Mouse (Mus musculus) hindlimb bud, embryonic 11.5 days (tissue): ENCODE results near the gene A3galt2.

Experiments
- DNase-seq: peaks from one replicate; pipeline ENCODE4 v3.0.0-alpha.2; 2012; ENCODE audit warnings: low read depth, low spot score; ENCODE audit errors: extremely low spot score

The A3galt2 gene

GRCm38 (mm10) chr4:128755064-128755463 is at the start of gene A3galt2:
A3galt2 (plus strand) TSS chr4:128755364.
- no peak for DNase-seq

GRCm38 (mm10) chr4:128706626-128707025 is 48.5 kb upstream of the A3galt2 start:
- no peak for DNase-seq

GRCm38 (mm10) chr4:128707384-128707783 is 47.8 kb upstream of the A3galt2 start:
- no peak for DNase-seq

DNA sequence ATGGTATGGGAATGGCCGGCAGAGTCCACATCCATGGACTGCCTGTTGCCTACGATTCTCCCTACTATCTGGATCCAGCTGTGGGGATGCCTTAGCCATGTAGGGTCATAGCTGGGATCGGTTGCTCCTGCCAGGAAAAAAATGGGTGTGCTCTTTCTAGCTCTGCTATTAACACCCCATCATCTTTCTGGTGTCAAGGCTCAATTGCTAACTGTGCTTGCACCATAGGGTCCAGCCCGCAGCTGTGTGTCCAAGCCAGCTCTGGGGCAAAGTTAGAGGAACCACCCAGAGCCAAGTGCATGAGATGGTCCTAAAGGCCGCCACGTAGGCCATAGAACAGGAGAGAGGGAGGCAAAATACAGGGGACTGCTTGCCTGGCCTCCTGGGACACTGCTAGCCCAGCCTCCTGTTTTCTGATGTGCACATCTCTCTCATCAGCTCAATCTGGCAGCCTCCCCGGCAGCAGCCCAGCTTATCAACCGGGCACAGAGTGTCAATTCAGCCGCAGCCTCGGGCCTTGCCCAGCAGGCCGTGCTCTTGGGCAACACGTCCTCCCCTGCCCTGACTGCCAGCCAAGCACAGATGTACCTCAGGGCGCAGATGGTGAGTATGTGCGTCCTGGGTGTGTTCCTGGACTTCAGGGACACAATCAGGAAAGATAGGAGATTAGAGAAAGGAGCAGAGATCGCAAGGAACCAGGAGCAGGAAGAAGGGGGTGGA is 45.9 kb upstream of the A3galt2 start:
- DNase-seq, result no peak

DNA sequence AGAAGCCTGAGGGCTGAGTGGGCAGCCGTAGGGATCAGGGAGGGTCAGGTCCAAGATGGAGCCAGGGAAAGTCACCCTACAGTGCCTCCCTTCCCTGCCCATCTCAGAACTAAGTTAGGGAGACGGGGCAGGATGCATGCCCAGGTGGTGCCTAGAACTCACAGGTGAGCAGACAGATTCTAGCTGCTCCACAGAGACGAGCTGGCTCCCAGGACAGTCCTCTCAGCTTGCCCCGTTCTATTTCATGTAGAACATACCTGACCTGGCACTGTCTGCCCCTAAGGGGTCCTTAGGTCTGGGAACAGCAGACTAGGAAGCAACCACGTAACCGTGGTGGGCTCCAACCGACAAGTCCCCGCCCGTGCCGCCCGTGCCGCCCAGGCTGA is 45.4 kb upstream of the A3galt2 start:
- no peak for DNase-seq

DNA sequence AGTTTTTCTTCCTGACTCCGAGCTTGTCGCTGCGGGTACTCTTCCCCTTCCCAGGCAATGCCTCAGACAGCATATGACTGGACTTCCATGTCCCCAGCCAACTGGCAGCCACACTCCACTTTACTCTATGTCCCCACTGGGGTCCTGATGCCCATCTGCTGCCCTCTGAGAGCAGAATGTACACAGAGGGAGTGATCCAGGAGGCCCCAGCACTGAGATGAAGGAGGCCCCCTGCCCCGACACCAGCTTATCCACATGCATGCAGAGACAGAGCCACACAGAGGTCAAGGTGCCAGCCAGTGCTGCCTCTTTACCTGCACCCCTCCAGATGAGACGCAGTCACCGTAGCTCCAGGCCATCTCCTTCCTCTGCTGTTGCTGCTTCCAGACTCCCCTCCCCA is 44.9 kb upstream of the A3galt2 start:
- DNase-seq, result no peak

GRCm38 (mm10) chr4:128710800-128711199 is 44.4 kb upstream of the A3galt2 start:
- no peak for DNase-seq

DNA sequence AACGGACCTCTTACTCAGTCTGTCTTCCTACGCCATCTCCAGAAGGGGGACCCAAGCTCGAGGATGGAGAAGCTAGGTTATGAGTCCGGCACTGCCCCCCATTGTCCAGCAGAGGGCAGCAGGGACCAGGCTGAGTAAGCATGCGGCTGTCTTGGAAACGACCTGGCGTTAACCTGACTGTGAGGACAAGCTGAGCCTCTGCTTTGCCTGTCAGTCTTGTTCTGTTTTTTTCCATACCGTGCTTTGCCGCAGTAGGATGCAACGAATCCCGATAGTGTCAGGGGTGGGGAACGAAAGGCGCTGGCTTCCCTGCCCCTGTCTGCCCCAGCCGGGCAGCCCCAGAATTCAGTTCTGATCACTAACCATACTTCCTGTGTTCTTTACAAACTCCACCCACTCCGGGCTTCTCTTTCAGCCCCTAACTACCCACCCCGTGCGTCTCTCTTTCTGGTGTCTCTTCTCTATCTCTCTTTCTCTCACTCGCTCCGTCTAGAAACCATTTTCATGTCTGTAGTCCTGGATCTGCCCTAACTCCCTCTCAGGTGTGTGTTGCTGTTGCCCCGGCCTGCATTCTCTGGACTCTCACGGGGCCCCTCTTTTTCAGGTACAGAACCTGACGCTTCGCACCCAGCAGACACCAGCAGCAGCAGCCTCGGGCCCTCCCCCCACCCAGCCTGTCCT is 43.6 kb upstream of the A3galt2 start:
- peak; percentile 86 for DNase-seq

DNA sequence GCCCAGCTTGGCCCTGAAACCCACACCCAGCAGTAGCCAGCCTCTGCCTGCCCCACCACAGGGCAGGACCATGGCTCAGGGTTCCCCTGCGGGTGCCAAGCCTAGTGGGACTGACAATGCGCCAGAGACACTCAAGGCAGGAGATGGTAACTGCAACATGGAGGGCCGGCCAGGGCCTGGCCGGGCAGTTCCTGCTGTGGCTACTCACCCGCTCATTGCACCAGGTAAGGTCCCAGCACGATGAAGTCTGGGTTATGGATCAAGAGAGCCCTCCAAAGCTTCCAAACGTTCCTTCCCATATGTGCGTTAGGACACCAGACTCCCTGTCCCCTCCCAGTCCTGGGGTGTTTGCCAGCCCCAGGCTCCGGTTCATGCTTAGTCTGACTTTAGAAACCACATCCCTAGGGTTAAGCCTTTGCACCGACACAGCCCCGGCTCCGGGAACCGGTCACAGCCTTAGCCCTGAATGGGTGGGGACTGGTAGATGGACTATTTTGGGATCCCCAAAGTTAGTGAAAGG is 43.0 kb upstream of the A3galt2 start:
- DNase-seq, result no peak

DNA sequence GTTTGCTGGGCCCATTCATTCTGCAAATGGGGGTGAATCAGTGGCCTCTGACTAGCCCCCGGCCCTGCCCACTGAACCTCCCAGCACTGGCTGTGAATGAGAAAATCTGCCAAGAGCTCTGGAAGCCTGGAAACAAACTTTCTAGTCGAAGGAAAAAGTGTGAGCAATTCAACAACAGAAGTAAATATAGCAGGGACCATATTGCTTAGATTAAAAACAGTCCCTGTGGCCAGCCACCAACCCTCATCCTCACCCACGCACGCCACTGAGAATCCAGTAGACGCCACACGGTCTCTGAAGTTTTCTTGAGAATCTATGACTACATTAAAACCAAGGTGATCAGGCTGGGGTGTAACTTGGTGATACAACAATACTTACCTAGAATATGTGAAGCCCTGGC is 42.2 kb upstream of the A3galt2 start:
- DNase-seq, result no peak

- peak; percentile 85 for DNase-seq
These were observed 39.6 kb upstream of the A3galt2 start for GRCm38 (mm10) chr4:128715241-128716204.

GRCm38 (mm10) chr4:128716279-128716678 is 38.9 kb upstream of the A3galt2 start:
- DNase-seq, result no peak

GRCm38 (mm10) chr4:128716731-128717130 is 38.4 kb upstream of the A3galt2 start:
- no peak for DNase-seq

DNA sequence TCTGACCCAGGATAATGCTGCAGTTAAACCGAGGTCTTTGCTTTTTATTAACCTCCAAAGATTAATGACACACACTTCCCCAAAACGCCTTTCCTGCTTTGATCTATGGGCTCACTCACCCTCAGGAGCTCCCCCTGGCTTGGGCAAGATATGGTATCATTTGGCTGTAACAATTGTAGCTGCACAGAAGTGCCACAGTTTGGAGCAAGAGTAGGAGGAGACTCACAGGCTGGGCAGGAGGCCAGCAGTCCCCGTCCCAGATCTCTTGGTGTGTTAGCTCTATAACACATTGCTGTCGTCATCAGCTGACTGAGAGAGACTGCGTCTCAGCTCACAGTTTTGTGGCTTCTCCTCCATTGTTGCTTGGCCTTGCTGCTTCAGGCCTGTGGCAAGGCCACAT is 35.1 kb upstream of the A3galt2 start:
- DNase-seq, result no peak

- no peak for DNase-seq
These were observed 34.0 kb upstream of the A3galt2 start for GRCm38 (mm10) chr4:128721061-128721648.

DNA sequence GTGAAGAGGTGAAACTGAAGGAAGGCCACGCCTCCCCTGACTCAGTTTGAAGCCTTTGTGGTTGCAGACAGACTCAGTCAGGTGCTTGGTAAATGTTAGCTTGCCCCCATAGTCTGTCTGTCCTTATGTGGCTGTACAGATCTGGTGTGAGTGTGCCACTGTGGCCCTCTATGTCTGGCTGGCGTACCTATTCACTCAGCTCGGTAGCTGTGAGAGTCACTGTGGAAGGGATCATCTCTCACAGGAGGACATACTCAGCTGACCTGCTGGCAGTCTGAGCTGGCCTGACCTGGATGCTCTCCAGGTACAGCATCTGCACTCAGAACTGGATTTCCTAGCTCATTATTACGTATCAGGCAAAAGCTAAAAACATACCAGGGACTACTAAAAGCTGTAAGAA is 33.4 kb upstream of the A3galt2 start:
- no peak for DNase-seq

DNA sequence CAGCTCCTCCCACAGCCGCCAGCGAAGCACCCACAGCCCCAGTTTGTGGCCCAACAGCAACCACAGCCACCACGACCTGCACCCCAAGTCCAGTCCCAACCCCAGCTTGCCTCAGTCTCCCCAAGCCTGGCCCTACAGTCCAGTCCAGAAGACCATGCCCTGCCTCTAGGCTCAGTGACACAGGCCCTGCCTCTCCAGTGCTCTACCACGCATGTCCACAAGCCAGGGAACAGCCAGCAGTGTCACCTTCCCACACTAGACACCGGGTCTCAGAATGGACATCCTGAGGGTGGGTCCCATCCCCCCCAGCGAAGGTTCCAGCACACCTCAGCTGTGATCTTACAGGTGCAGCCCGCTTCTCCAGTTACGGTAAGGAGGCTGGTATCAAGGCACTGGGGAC is 32.2 kb upstream of the A3galt2 start:
- no peak for DNase-seq

DNA sequence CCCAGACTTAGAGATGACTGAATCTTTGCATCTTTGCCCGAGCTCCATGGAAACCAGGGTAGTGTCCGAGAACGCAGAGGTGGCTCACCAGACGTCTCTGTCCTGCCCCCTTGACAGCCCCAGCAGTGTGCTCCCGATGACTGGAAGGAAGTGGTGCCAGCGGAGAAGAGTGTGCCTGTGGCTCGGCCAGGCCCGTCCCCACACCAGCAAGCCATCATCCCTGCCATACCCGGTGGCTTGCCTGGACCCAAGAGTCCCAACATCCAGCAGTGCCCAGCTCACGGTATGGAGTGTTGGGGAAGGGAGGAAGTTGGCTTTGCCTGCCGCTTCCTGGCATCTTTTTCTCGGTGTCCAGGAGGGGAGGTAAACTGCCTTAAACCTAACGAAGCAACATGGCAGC is 31.7 kb upstream of the A3galt2 start:
- no peak for DNase-seq

DNA sequence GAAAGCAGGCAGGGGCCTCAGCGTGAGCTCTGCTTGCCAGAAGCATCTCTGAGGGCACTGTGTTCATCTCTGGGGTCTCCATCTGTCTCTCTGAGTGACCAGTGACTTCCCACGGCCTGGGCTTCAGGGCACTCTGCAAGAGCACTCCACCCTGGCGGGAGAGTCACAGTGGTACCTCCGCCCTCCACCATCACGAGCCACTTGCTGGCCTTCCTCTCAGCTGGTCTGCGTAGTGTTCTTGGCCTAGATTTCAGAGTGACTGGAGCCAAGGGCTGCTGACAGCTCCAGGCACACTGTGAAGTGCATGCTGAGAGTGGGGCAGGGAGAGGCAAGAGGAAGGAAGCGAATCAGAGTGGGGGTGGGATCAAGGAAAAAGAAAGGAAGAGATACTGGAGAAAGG is 31.1 kb upstream of the A3galt2 start:
- no peak for DNase-seq

DNA sequence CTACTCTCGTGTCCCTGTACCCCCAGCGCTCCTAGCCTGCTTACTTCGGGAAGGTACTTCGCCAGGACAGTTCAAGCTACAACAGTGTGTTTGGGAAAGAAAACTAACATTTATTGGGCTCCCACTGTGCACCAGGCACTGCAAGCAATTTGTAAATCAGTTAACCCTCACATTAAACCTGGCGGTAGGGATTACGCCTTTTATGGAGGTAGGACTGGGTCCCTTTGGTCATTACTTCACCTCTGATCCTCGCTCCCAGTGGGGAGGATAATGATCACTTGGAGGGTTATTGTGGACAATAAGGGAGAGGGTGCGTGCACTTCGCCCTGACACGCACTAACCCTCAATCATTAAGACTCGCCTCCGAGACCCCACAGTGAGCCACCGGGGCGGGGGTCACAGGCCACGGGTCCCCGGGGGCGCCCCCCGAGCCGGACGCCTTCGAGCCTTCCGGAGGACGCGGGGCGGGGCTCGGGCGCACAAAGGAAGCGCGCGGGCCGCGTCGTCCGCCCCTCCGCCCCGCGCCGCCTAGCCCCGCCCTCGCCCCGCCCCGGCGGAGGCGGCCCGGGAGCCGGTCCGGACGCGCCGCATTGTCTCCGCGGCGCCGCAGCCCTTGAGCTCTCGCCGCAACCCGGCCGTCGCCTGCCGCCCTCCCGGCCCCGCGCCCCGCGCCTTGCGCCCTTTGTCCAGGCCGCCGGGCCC is 28.0 kb upstream of the A3galt2 start:
- no peak for DNase-seq
